ENCODE assay signal across 25 mouse cellular contexts in the genomic region with DNA sequence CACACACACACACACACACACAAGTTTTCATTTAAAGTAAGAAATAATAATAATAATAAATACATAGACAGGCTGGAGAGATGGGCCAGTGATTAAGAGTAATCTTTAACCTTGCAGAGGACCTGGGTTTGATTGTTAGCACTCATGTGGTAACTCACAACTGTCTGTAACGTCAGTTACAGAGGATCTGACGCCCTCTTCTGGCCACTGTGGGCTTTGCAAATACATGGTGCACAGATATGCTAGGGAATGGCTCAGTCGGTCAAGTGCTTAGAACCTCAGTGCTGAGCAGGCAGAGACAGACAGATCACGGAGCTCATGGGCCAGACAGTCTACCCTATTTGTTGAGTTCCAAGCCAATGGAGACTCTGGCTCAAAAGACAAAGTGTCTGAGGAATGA.
"Had no signal": no experiment of that assay in that cellular context is flagged by ENCODE, and none has a peak within 500 bp of the region (broad histone marks: within the 10 kb centered on the region; RNA-seq: fewer than 3 reads in every experiment).

No protein-coding gene starts in this region.

- H3K4me2 ChIP-seq: heart, embryonic 12.5 days; hindbrain, embryonic 12.5 days; hindbrain, embryonic 14.5 days; intestine, embryonic 15.5 days; limb, embryonic 12.5 days; liver, embryonic 11.5 days; liver, embryonic 13.5 days had no signal

- DNase-seq: gastrocnemius, postnatal 14 days; gastrocnemius, postnatal 36 days; heart, adult 11 months; heart, postnatal 10 days; heart, postnatal 4 days; kidney, adult 18-20 months; kidney, adult 8-10 months; kidney, postnatal 10 days; kidney, postnatal 25 days; kidney, postnatal 4 days; liver; liver, embryonic 13.5 days had no signal

- H3K9ac ChIP-seq: heart, embryonic 12.5 days; hindbrain, embryonic 12.5 days; hindbrain, embryonic 14.5 days; intestine, embryonic 15.5 days; limb, embryonic 12.5 days; liver, embryonic 13.5 days had no signal

- H3K9me3 ChIP-seq: heart, embryonic 10.5 days; hindbrain, embryonic 12.5 days; intestine, embryonic 15.5 days; limb, embryonic 10.5 days had no signal

- H3K4me1 ChIP-seq: liver, embryonic 13.5 days had no signal

- H3K27ac ChIP-seq: heart, embryonic 10.5 days; hindbrain, embryonic 10.5 days; hindbrain, embryonic 12.5 days; hindbrain, embryonic 14.5 days; intestine, embryonic 15.5 days; layer of hippocampus, adult 2 months; left cerebral cortex, adult 2 months; limb, embryonic 10.5 days; limb, embryonic 12.5 days; liver, embryonic 13.5 days had no signal

- ATAC-seq: hindbrain, embryonic 16.5 days; inflammation-experienced regulatory T-cells, adult 6 months; intestine, embryonic 15.5 days had no signal

- H3K27me3 ChIP-seq: heart, embryonic 12.5 days; hindbrain, embryonic 12.5 days; intestine, embryonic 15.5 days; limb, embryonic 12.5 days; liver, embryonic 13.5 days had no signal

- H3K4me3 ChIP-seq: heart, embryonic 10.5 days; heart, embryonic 12.5 days; hindbrain, embryonic 10.5 days; hindbrain, embryonic 12.5 days; intestine, embryonic 15.5 days; layer of hippocampus, adult 2 months; left cerebral cortex, adult 2 months; limb, embryonic 10.5 days; limb, embryonic 12.5 days; liver, embryonic 13.5 days had no signal

- H3K36me3 ChIP-seq: heart, embryonic 10.5 days; heart, embryonic 12.5 days; hindbrain, embryonic 10.5 days; hindbrain, embryonic 12.5 days; intestine, embryonic 15.5 days; limb, embryonic 10.5 days; limb, embryonic 12.5 days; liver, embryonic 13.5 days had no signal
